Mouse (Mus musculus) liver, embryonic 12.5 days (tissue): ENCODE data around the gene Haus4. TPM values are rescaled to one million over a fixed set of nuclear protein-coding genes. Genes with fewer than 3 reads are reported as not detected.

Source experiments
- ATAC-seq: fragments of 200-750 bp; cut with Nextera tagmentation; 2 replicates; pipeline ENCODE4 v1.8.0; 2017; ENCODE audit warnings: moderate number of reproducible peaks, mild to moderate bottlenecking, moderate library complexity
- H3K27ac ChIP-seq: fragments of 300-500 bp; sonication (generic); 2 replicates; pipeline ENCODE4 v1.5.1; 2016; ENCODE audit warnings: mild to moderate bottlenecking
- H3K27me3 ChIP-seq: fragments of 300-500 bp; sonication (generic); replicated peaks from 2 replicates; pipeline ENCODE4 v1.6.1; 2016; ENCODE audit warnings: mild to moderate bottlenecking, moderate library complexity
- H3K36me3 ChIP-seq: fragments of 300-500 bp; sonication (generic); 2 replicates; pipeline ENCODE4 v1.6.1; 2016; ENCODE audit warnings: mild to moderate bottlenecking, moderate library complexity
- H3K4me1 ChIP-seq: fragments of 300-500 bp; sonication (generic); 2 replicates; pipeline ENCODE4 v1.6.1; 2016
- H3K4me2 ChIP-seq: fragments of 300-500 bp; sonication (generic); 2 replicates; pipeline ENCODE4 v1.6.1; 2016; ENCODE audit warnings: mild to moderate bottlenecking, moderate library complexity
- H3K4me3 ChIP-seq: fragments of 300-500 bp; sonication (generic); 2 replicates; pipeline ENCODE4 v1.5.1; 2016; ENCODE audit warnings: mild to moderate bottlenecking, moderate library complexity
- H3K9ac ChIP-seq: fragments of 300-500 bp; sonication (generic); 2 replicates; pipeline ENCODE4 v1.6.1; 2016; ENCODE audit warnings: mild to moderate bottlenecking, moderate library complexity
- H3K9me3 ChIP-seq: fragments of 300-500 bp; sonication (generic); replicated peaks from 2 replicates; pipeline ENCODE4 v1.6.1; 2016; ENCODE audit warnings: mild to moderate bottlenecking, moderate library complexity
- WGBS: fragments of 180-500 bp; shearing (Covaris S2); methylation state at CpG from one replicate; pipeline ENCODE4 v1.1.7; 2016; ENCODE audit not compliant: insufficient replicate concordance; 5-methylcytosine and 5-hydroxymethylcytosine counted together
- polyA plus RNA-seq: library from polyadenylated mRNA; unstranded; fragments of >200 nt; fragmentation: Nextera tagmentation; extraction: Ambion mirVana; gene quantifications from 2 replicates; pipeline ENCODE4 v1.2.1, GENCODE M21; 2016

The Haus4 gene
- polyA plus RNA-seq, 1 experiment from 2014 or later = 49.3 TPM

- no peak for ATAC-seq
- Histone ChIP-seq H3K36me3 (peaks cover 27% of the 10 kb centered on the region), H3K4me3 (no peak overlapping the region)
Measured at GRCm38 (mm10) chr14:54572122-54572521, 17.7 kb upstream of the Haus4 start.

GRCm38 (mm10) chr14:54569451-54570392 is 15.3 kb upstream of the Haus4 start:
- ATAC-seq = no peak
- Histone ChIP-seq H3K4me3 (no peak overlapping the region), H3K9ac (no peak overlapping the region), H3K4me1 (peaks cover 37% of the 10 kb centered on the region), H3K27ac (no peak overlapping the region; the same call in 1 of the 2 replicates), H3K27me3 (peaks cover 45% of the 10 kb centered on the region), H3K4me2 (no peak overlapping the region), H3K9me3 (no peaks in the 10 kb centered on the region), H3K36me3 (peaks cover 27% of the 10 kb centered on the region)
- WGBS = 66% methylated on average over 17 of the region's 17 CpGs

More at GRCm38 (mm10) chr14:54572122-54572521, 17.7 kb upstream of the Haus4 start:
- no peak overlapping the region for H3K9ac ChIP-seq
- H3K4me1 ChIP-seq = peaks cover 56% of the 10 kb centered on the region
- peaks cover 69% of the 10 kb centered on the region for H3K27me3 ChIP-seq
- H3K9me3 ChIP-seq = no peaks in the 10 kb centered on the region
- H3K4me2 ChIP-seq = no peak overlapping the region
- 69% methylated on average over 4 of the region's 4 CpGs for WGBS
- no peak overlapping the region for H3K27ac ChIP-seq

- H3K27ac ChIP-seq = no peak overlapping the region
- H3K4me3 ChIP-seq = no peak overlapping the region
- H3K9ac ChIP-seq = no peak overlapping the region
- H3K36me3 ChIP-seq = peaks cover 27% of the 10 kb centered on the region
- H3K4me1 ChIP-seq = peaks cover 28% of the 10 kb centered on the region
- 66% methylated on average over 15 of the region's 15 CpGs for WGBS
- no peak for ATAC-seq
- H3K4me2 ChIP-seq = no peak overlapping the region
- peaks cover 36% of the 10 kb centered on the region for H3K27me3 ChIP-seq
- no peaks in the 10 kb centered on the region for H3K9me3 ChIP-seq
Measured at GRCm38 (mm10) chr14:54568694-54569414, 14.4 kb upstream of the Haus4 start.

GRCm38 (mm10) chr14:54560527-54561242 is 6.3 kb upstream of the Haus4 start:
- Histone ChIP-seq H3K4me3 (no peak overlapping the region), H3K4me2 (no peak overlapping the region), H3K36me3 (no peaks in the 10 kb centered on the region), H3K27me3 (peaks cover 7% of the 10 kb centered on the region; the same call in 1 of the 2 replicates), H3K9ac (no peak overlapping the region), H3K4me1 (no peaks in the 10 kb centered on the region), H3K27ac (no peak overlapping the region), H3K9me3 (no peaks in the 10 kb centered on the region)
- ATAC-seq = no peak
- 74% methylated on average over 14 of the region's 14 CpGs for WGBS

GRCm38 (mm10) chr14:54557330-54557729 is 2.9 kb upstream of the Haus4 start:
- peaks cover 18% of the 10 kb centered on the region for H3K4me1 ChIP-seq
- no peak overlapping the region for H3K9ac ChIP-seq
- no peak overlapping the region for H3K4me3 ChIP-seq
- no peak overlapping the region for H3K27ac ChIP-seq
- no peak overlapping the region for H3K4me2 ChIP-seq
- H3K9me3 ChIP-seq = no peaks in the 10 kb centered on the region
- H3K27me3 ChIP-seq = peaks cover 7% of the 10 kb centered on the region; the same call in 1 of the 2 replicates
- H3K36me3 ChIP-seq = peaks cover under 1% of the 10 kb centered on the region; the same call in 1 of the 2 replicates
- no peak for ATAC-seq
- WGBS = 75% methylated on average over 8 of the region's 8 CpGs

- peaks cover 38% of the 10 kb centered on the region for H3K36me3 ChIP-seq
- peak overlapping the region; percentile 90 for H3K9ac ChIP-seq
- 4% methylated on average over 21 of the region's 21 CpGs for WGBS
- peaks cover 24% of the 10 kb centered on the region for H3K4me1 ChIP-seq
- peak overlapping the region; percentile 99 for H3K27ac ChIP-seq
- no peaks in the 10 kb centered on the region for H3K9me3 ChIP-seq
- peak overlapping the region; percentile 91 for H3K4me2 ChIP-seq
- ATAC-seq = no peak
- peaks cover 7% of the 10 kb centered on the region; the same call in 1 of the 2 replicates for H3K27me3 ChIP-seq
- peak overlapping the region; percentile 69 for H3K4me3 ChIP-seq
Measured at GRCm38 (mm10) chr14:54553454-54553974, 902 bp downstream of the Haus4 start.

GRCm38 (mm10) chr14:54544703-54545102 is 9.7 kb downstream of the Haus4 start:
- Histone ChIP-seq H3K27me3 (no peaks in the 10 kb centered on the region), H3K4me2 (no peak overlapping the region), H3K4me3 (no peak overlapping the region), H3K9ac (no peak overlapping the region), H3K4me1 (no peaks in the 10 kb centered on the region), H3K9me3 (no peaks in the 10 kb centered on the region), H3K27ac (no peak overlapping the region), H3K36me3 (peaks cover 88% of the 10 kb centered on the region)
- ATAC-seq = no peak
- 83% methylated on average over 5 of the region's 5 CpGs for WGBS

- ATAC-seq = no peak
- 77% methylated on average over 11 of the region's 11 CpGs for WGBS
Measured at GRCm38 (mm10) chr14:54540771-54541170, 13.6 kb downstream of the Haus4 start.

GRCm38 (mm10) chr14:54538580-54538979 is 15.8 kb downstream of the Haus4 start:
- WGBS = 77% methylated on average over 2 of the region's 2 CpGs
- H3K4me2 ChIP-seq = no peak overlapping the region
- H3K27ac ChIP-seq = no peak overlapping the region
- H3K27me3 ChIP-seq = no peaks in the 10 kb centered on the region
- peaks cover 29% of the 10 kb centered on the region for H3K36me3 ChIP-seq
- no peaks in the 10 kb centered on the region for H3K9me3 ChIP-seq
- H3K4me3 ChIP-seq = no peak overlapping the region
- H3K4me1 ChIP-seq = no peaks in the 10 kb centered on the region
- ATAC-seq = no peak
- no peak overlapping the region for H3K9ac ChIP-seq

More at GRCm38 (mm10) chr14:54540771-54541170, 13.6 kb downstream of the Haus4 start:
- no peak overlapping the region for H3K9ac ChIP-seq
- H3K4me3 ChIP-seq = no peak overlapping the region
- H3K4me1 ChIP-seq = no peaks in the 10 kb centered on the region
- no peak overlapping the region for H3K4me2 ChIP-seq
- H3K27me3 ChIP-seq = no peaks in the 10 kb centered on the region
- H3K36me3 ChIP-seq = peaks cover 50% of the 10 kb centered on the region
- H3K9me3 ChIP-seq = no peaks in the 10 kb centered on the region
- no peak overlapping the region for H3K27ac ChIP-seq

- Histone ChIP-seq H3K4me1 (peaks cover 9% of the 10 kb centered on the region; the same call in 1 of the 2 replicates), H3K27me3 (peaks cover 43% of the 10 kb centered on the region), H3K9me3 (no peaks in the 10 kb centered on the region), H3K9ac (no peak overlapping the region), H3K4me2 (no peak overlapping the region; the same call in 1 of the 2 replicates), H3K36me3 (no peaks in the 10 kb centered on the region), H3K4me3 (no peak overlapping the region), H3K27ac (no peak overlapping the region)
- ATAC-seq = 0 out of 2 replicates have a peak, but pooled peaks have one; percentile 44
- WGBS = 12% methylated on average over 17 of the region's 17 CpGs
Measured at GRCm38 (mm10) chr14:54528446-54529111, 25.8 kb downstream of the Haus4 start.

- no peak overlapping the region for H3K4me3 ChIP-seq
- H3K27ac ChIP-seq = no peak overlapping the region
- no peak overlapping the region for H3K9ac ChIP-seq
- no peak for ATAC-seq
- peaks cover 9% of the 10 kb centered on the region; the same call in 1 of the 2 replicates for H3K4me1 ChIP-seq
- no peaks in the 10 kb centered on the region for H3K9me3 ChIP-seq
- WGBS = 19% methylated on average over 5 of the region's 5 CpGs
- peak overlapping the region; percentile 52 for H3K4me2 ChIP-seq
- peaks cover 43% of the 10 kb centered on the region for H3K27me3 ChIP-seq
- no peaks in the 10 kb centered on the region for H3K36me3 ChIP-seq
Measured at GRCm38 (mm10) chr14:54528007-54528393, 26.4 kb downstream of the Haus4 start.
